Mouse (Mus musculus) forebrain, embryonic 12.5 days (tissue): ENCODE results near the gene Tmem131. TPM values are rescaled to one million over a fixed set of nuclear protein-coding genes. Genes with fewer than 3 reads are reported as not detected.

Experiments
- ATAC-seq: fragments of 200-750 bp; cut with Nextera tagmentation; 2 replicates; pipeline ENCODE4 v1.8.0; 2017; ENCODE audit warnings: moderate TSS enrichment; ENCODE audit not compliant: low FRiP score
- H3K27ac ChIP-seq: fragments of 300-500 bp; sonication (generic); 2 replicates; pipeline ENCODE4 v1.5.1; 2016; ENCODE audit warnings: mild to moderate bottlenecking
- H3K27me3 ChIP-seq: fragments of 300-500 bp; sonication (generic); 2 replicates; pipeline ENCODE4 v1.6.1; 2016; ENCODE audit warnings: mild to moderate bottlenecking
- H3K36me3 ChIP-seq: fragments of 300-500 bp; sonication (generic); replicated peaks from 2 replicates; pipeline ENCODE4 v1.6.1; 2016; ENCODE audit warnings: mild to moderate bottlenecking
- H3K4me1 ChIP-seq: fragments of 300-500 bp; sonication (generic); 2 replicates; pipeline ENCODE4 v1.6.1; 2016
- H3K4me2 ChIP-seq: fragments of 300-500 bp; sonication (generic); 2 replicates; pipeline ENCODE4 v1.6.1; 2016; ENCODE audit warnings: mild to moderate bottlenecking, moderate library complexity
- H3K4me3 ChIP-seq: fragments of 300-500 bp; sonication (generic); replicated peaks from 2 replicates; pipeline ENCODE4 v1.5.1; 2016; ENCODE audit warnings: mild to moderate bottlenecking
- H3K9ac ChIP-seq: fragments of 300-500 bp; sonication (generic); 2 replicates; pipeline ENCODE4 v1.6.1; 2016; ENCODE audit warnings: mild to moderate bottlenecking
- H3K9me3 ChIP-seq: fragments of 300-500 bp; sonication (generic); 2 replicates; pipeline ENCODE4 v1.6.1; 2016
- WGBS: fragments of 180-500 bp; shearing (Covaris S2); methylation state at CpG from one replicate; pipeline ENCODE4 v1.1.7; 2016; 5-methylcytosine and 5-hydroxymethylcytosine counted together
- polyA plus RNA-seq: library from polyadenylated mRNA; unstranded; fragments of >200 nt; fragmentation: Nextera tagmentation; extraction: Ambion mirVana; gene quantifications from 2 replicates; pipeline ENCODE4 v1.2.1, GENCODE M21; 2016

The Tmem131 gene
- polyA plus RNA-seq, 1 experiment from 2014 or later, result 20.4 TPM

DNA sequence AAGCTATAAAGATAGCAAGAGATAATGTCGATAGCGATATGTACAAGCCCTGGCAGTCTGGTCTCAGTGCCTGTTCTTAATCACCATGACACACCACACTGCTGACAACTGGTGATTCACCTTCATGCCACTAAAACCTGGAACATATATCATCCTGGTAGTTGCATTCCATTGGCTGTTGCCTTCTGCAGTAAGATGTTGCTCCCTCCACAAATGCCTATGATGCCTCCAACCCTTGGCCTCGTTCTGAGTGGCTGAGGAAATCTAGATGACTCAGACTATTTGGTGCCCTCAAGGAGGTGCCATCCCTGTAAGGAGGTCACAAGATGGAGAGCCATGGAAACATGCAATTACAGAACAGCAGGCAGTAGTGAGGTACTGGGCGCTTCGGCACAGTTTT lies 22.4 kb upstream of the Tmem131 start:
- 95% methylated on average over 5 of the region's 5 CpGs for WGBS
- ATAC-seq, result no peak
- no peaks in the 10 kb centered on the region for H3K36me3 ChIP-seq
- H3K4me3 ChIP-seq, result no peak overlapping the region
- no peaks in the 10 kb centered on the region for H3K27me3 ChIP-seq
- no peaks in the 10 kb centered on the region for H3K9me3 ChIP-seq
- no peaks in the 10 kb centered on the region for H3K4me1 ChIP-seq
- no peak overlapping the region for H3K27ac ChIP-seq
- no peak overlapping the region for H3K9ac ChIP-seq
- no peak overlapping the region for H3K4me2 ChIP-seq

DNA sequence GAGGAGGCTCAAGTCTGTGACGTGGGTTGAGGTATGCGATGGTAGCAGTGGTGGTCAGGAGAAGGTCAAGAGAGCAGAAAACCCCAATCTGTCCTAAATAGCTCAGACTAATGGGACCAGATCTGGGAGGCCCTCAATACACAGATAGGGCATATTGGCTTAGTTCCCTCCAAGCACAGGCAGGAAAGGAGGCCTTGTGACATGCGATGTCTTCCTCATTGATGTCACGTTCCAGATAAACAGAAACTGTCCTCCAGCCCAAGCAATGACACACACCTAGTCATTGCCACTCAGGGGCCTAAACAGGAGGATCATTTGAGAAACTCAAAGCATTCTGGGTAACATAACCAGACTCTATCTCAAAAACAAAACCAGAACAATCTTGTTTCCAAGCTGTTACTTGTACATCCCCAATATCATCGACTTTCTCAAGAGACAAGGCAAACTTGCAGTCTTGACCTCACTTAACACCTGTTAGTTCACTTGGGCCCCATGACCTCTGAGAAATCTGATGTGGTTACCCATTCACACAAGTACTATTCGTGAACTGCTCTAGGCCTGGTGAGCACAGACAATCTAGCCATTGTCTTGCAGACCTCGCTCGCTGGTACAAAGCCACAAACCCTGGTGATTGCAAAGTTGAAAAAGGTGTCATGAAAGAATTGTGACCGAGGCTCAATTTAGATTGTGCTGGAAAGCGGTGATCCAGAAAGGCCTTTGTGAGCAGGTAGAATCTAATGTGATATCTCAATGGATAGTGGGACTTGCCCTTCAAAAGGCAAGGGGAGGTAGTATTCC lies 19.1 kb upstream of the Tmem131 start:
- Histone ChIP-seq H3K4me2 (no peak overlapping the region), H3K36me3 (no peaks in the 10 kb centered on the region), H3K4me1 (no peaks in the 10 kb centered on the region), H3K9ac (no peak overlapping the region), H3K4me3 (no peak overlapping the region), H3K27me3 (no peaks in the 10 kb centered on the region), H3K9me3 (no peaks in the 10 kb centered on the region), H3K27ac (no peak overlapping the region)
- ATAC-seq, result no peak
- 68% methylated on average over 10 of the region's 10 CpGs for WGBS

GRCm38 (mm10) chr1:36960509-36961222 lies 17.2 kb upstream of the Tmem131 start:
- no peak for ATAC-seq
- no peak overlapping the region for H3K4me3 ChIP-seq
- WGBS, result 91% methylated on average over 16 of the region's 16 CpGs

GRCm38 (mm10) chr1:36949591-36950184 lies 6.2 kb upstream of the Tmem131 start:
- Histone ChIP-seq H3K27me3 (no peaks in the 10 kb centered on the region), H3K4me3 (no peak overlapping the region), H3K9me3 (no peaks in the 10 kb centered on the region), H3K4me2 (no peak overlapping the region), H3K9ac (no peak overlapping the region), H3K36me3 (no peaks in the 10 kb centered on the region), H3K27ac (no peak overlapping the region), H3K4me1 (no peaks in the 10 kb centered on the region)
- 79% methylated on average over 7 of the region's 7 CpGs for WGBS
- ATAC-seq, result no peak

More at GRCm38 (mm10) chr1:36960509-36961222, 17.2 kb upstream of the Tmem131 start:
- Histone ChIP-seq H3K9me3 (no peaks in the 10 kb centered on the region), H3K36me3 (no peaks in the 10 kb centered on the region), H3K9ac (no peak overlapping the region), H3K27me3 (no peaks in the 10 kb centered on the region), H3K27ac (no peak overlapping the region), H3K4me2 (no peak overlapping the region), H3K4me1 (no peaks in the 10 kb centered on the region)

- Histone ChIP-seq H3K9me3 (no peaks in the 10 kb centered on the region), H3K4me2 (no peak overlapping the region), H3K9ac (no peak overlapping the region), H3K27ac (no peak overlapping the region), H3K36me3 (no peaks in the 10 kb centered on the region), H3K4me3 (no peak overlapping the region), H3K4me1 (no peaks in the 10 kb centered on the region), H3K27me3 (no peaks in the 10 kb centered on the region)
- WGBS, result 90% methylated on average over 8 of the region's 8 CpGs
- no peak for ATAC-seq
Measured at GRCm38 (mm10) chr1:36947448-36947847, 4.0 kb upstream of the Tmem131 start.

DNA sequence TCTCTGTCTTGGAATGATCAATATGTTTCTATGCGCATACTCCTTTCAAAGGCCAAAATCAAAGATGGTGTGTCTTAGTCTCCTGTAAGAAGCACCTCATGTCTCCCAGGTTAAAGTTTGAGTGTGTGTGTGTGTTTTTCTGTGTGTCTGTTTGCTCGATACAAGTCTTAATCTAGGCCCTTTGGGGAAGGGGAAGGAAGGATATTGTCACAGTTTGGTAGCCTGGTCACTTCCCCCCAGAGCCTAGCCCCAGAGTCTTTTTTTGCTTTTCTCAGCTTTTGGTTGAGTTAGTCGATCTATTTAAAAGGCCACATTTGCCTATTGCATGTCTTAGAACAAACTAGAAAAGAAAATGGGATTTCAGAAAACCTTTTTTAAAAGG lies 3.1 kb downstream of the Tmem131 start:
- H3K36me3 ChIP-seq, result no peaks in the 10 kb centered on the region
- H3K9ac ChIP-seq, result peak overlapping the region; percentile 96
- peaks cover 23% of the 10 kb centered on the region for H3K4me1 ChIP-seq
- WGBS, result 53% methylated on average over 3 of the region's 3 CpGs
- peak overlapping the region; percentile 75 for H3K4me2 ChIP-seq
- no peaks in the 10 kb centered on the region for H3K27me3 ChIP-seq
- H3K4me3 ChIP-seq, result peak overlapping the region; percentile 98
- no peak for ATAC-seq
- no peaks in the 10 kb centered on the region for H3K9me3 ChIP-seq
- no peak overlapping the region; the same call in 1 of the 2 replicates for H3K27ac ChIP-seq

DNA sequence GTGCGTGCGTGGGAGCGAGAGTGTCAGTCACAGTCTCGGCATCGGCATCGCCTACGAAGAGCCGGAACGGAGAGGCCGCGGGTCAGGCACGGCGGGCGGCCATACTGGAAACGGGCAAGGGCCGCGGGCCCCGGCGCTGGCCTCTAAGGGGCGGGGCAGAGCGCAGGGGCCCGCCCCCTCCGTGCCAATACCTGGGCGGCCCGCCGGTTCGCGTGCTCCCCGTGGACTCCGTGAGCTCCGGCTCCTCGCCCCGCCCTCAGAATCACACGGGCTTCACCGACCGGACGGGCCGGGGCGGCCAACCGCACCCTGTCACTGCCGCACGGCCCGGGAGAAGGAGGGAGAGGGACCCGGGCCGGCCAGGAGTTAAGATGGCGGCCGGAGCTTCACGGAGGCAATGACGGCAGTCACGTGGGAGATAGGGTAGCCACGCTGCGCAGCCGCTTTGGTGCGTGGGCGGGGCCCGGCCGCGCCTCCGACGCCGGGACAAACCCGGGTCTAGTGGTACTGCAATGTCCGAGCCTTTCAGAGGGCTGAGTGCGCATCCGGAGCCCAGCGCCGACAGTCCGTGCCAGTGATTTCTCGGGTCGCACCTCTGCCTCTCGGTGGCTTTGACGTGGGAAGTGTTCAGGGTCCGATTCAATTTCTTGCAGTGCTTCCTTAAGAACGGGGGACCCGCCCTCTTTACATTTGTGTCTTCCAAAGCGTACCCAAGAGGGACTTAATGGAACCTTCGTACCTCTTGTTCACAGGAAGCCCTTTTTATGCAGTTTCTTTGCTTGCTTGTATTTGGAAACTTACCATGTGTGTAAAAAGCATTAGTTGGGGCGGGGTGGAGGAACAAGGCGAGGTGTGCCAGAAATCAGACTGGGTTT lies 3.7 kb downstream of the Tmem131 start:
- peak overlapping the region; percentile 75 for H3K4me2 ChIP-seq
- peak; percentile 97 for ATAC-seq

DNA sequence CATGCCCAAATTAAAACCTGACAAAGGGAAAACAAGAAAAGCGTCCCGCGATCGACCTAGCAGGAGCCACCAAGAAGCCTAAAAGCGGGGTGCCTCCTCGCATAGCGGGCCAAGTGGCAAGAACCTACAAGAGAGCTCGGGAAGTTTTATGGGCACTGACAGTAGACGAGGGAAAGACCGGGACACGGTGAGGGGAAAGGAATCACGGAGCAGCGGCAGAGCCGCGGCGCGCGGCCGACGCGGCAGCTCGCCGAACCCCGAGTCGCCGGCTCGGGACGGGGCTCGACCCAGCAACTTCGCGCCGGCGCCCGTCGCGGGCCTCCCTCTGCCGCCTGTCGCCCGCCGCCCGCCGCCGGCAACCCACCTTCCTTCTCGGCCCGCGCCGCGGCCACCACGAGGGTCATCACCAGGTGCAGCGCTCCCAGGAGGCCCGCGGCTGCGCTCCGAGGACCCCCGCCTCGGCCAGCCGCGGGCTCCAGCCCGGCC lies 4.6 kb downstream of the Tmem131 start:
- WGBS, result 0% methylated on average over 56 of the region's 59 CpGs
- Histone ChIP-seq H3K36me3 (no peaks in the 10 kb centered on the region), H3K9me3 (no peaks in the 10 kb centered on the region), H3K4me2 (peak overlapping the region; percentile 75), H3K27me3 (no peaks in the 10 kb centered on the region), H3K9ac (peak overlapping the region; percentile 96), H3K4me1 (peaks cover 36% of the 10 kb centered on the region), H3K4me3 (peak overlapping the region; percentile 98), H3K27ac (peak overlapping the region; percentile 93)
- ATAC-seq, result no peak; the same call in 1 of the 2 replicates

More for the DNA sequence above, 3.7 kb downstream of the Tmem131 start:
- peak overlapping the region; percentile 93 for H3K27ac ChIP-seq
- peaks cover 29% of the 10 kb centered on the region for H3K4me1 ChIP-seq
- H3K27me3 ChIP-seq, result no peaks in the 10 kb centered on the region
- H3K36me3 ChIP-seq, result no peaks in the 10 kb centered on the region
- under 1% methylated on average over 79 of the region's 79 CpGs for WGBS
- no peaks in the 10 kb centered on the region for H3K9me3 ChIP-seq
- peak overlapping the region; percentile 96 for H3K9ac ChIP-seq
- peak overlapping the region; percentile 98 for H3K4me3 ChIP-seq

GRCm38 (mm10) chr1:36938348-36938747 lies 5.1 kb downstream of the Tmem131 start:
- Histone ChIP-seq H3K9ac (peak overlapping the region; percentile 96), H3K36me3 (no peaks in the 10 kb centered on the region), H3K27me3 (no peaks in the 10 kb centered on the region), H3K9me3 (no peaks in the 10 kb centered on the region), H3K4me1 (peaks cover 36% of the 10 kb centered on the region), H3K4me3 (peak overlapping the region; percentile 98), H3K4me2 (peak overlapping the region; percentile 75), H3K27ac (no peak overlapping the region)
- ATAC-seq, result no peak
- 5% methylated on average over 9 of the region's 9 CpGs for WGBS

DNA sequence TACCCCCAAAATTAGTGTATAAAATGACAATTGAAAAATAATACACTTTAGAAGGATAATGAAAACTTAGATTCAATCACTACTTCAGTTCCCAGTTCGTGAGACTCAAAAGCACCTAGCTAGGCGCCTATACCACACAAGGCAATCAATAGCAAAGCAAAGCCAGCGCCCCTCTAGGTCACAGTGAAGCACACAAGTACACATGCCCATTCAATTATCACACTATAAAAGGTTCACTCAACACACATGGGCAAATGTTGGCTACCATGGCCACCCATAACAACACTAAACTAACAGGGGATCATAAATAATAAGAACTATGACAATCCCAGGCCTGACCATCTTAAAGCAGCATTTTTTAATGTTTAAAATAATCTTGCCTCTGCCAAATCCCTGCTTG lies 5.8 kb downstream of the Tmem131 start:
- WGBS, result 9% methylated on average over 3 of the region's 3 CpGs
- H3K36me3 ChIP-seq, result no peaks in the 10 kb centered on the region
- no peaks in the 10 kb centered on the region for H3K27me3 ChIP-seq
- peaks cover 36% of the 10 kb centered on the region for H3K4me1 ChIP-seq
- ATAC-seq, result no peak
- no peaks in the 10 kb centered on the region for H3K9me3 ChIP-seq
- no peak overlapping the region for H3K27ac ChIP-seq
- 0 out of 2 replicates have a peak overlapping the region, but pooled peaks have one; percentile 96 for H3K9ac ChIP-seq
- peak overlapping the region; percentile 98 for H3K4me3 ChIP-seq
- H3K4me2 ChIP-seq, result peak overlapping the region; percentile 75

DNA sequence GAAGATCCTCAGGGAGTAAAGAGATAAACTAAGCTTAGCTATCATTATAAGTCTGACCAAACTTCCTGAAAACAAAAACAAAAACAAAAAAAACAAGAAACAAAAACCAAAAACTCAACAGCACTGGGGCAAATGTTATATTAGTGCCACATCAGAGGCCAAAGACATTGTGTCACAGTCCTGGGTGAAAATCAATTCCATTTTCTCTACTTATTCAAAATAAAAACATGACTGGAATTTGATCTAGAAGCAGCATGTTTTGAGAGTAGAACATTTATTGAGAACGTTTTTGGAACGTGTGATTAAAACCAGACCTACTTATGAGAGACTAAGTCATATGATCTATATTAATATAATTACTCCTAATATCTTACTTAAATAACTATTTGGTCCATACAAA lies 6.5 kb downstream of the Tmem131 start:
- no peaks in the 10 kb centered on the region for H3K9me3 ChIP-seq
- peaks cover 36% of the 10 kb centered on the region for H3K4me1 ChIP-seq
- H3K36me3 ChIP-seq, result no peaks in the 10 kb centered on the region
- no peak overlapping the region for H3K27ac ChIP-seq
- no peak for ATAC-seq
- H3K9ac ChIP-seq, result no peak overlapping the region
- WGBS, result 69% methylated on average over 2 of the region's 2 CpGs
- H3K4me3 ChIP-seq, result no peak overlapping the region
- peak overlapping the region; percentile 75 for H3K4me2 ChIP-seq
- H3K27me3 ChIP-seq, result no peaks in the 10 kb centered on the region
